Mouse (Mus musculus) ovary, adult 10 weeks (tissue): Measurements from ENCODE around the gene Tuba1c. TPM values are rescaled to one million over a fixed set of nuclear protein-coding genes. Genes with fewer than 3 reads are reported as not detected.

Source experiments
- polyA plus RNA-seq: library from polyadenylated mRNA; stranded (reverse); fragments of 350-450 nt; fragmentation: Illumina TruSeq; extraction: RNeasy Lipid Tissue Mini Kit (QIAGEN cat#74804); gene quantifications from one replicate; pipeline ENCODE4 v1.2.3, GENCODE M21; 2014

Gene Tuba1c
- 8.6 TPM for polyA plus RNA-seq

GRCm38 (mm10) chr15:99029619-99030584 lies at the start of gene Tuba1c:
TSS of gene Tuba1c (plus strand) at chr15:99029891.

GRCm38 (mm10) chr15:99055040-99055439 lies 25.3 kb downstream of the Tuba1c start, which contains the start of gene Prph:
TSS of gene Prph (plus strand) at chr15:99055174.

GRCm38 (mm10) chr15:99074019-99074599 lies 44.4 kb downstream of the Tuba1c start, which contains the start of gene Troap:
TSS of gene Troap (plus strand) at chr15:99074575.

GRCm38 (mm10) chr15:99087253-99088075 lies 57.8 kb downstream of the Tuba1c start, which contains the start of gene C1ql4:
TSS of gene C1ql4 (minus strand) at chr15:99087817.

Other genes starting within 250 kb of the Tuba1c start
- not detected for gene Wnt1, start 240.0 kb upstream of the Tuba1c start, polyA plus RNA-seq
- gene Ddn, start 220.4 kb upstream of the Tuba1c start, polyA plus RNA-seq, result not detected
- gene Prkag1, start 198.4 kb upstream of the Tuba1c start, polyA plus RNA-seq, result 29.2 TPM
- gene Kmt2d, start 158.7 kb upstream of the Tuba1c start, polyA plus RNA-seq, result 3.7 TPM
- gene Rhebl1, start 135.4 kb upstream of the Tuba1c start, polyA plus RNA-seq, result 2.3 TPM
- 4.8 TPM for gene Dhh, start 131.4 kb upstream of the Tuba1c start, polyA plus RNA-seq
- gene Lmbr1l, start 111.7 kb upstream of the Tuba1c start, polyA plus RNA-seq, result 2.1 TPM
- gene Tuba1b, start 95.3 kb upstream of the Tuba1c start, polyA plus RNA-seq, result 91.9 TPM
- not detected for gene Gm49450, start 76.3 kb upstream of the Tuba1c start, polyA plus RNA-seq
- 108 TPM for gene Tuba1a, start 76.2 kb upstream of the Tuba1c start, polyA plus RNA-seq
- not detected for gene Prph, start 25.3 kb downstream of the Tuba1c start, polyA plus RNA-seq
- gene Troap, start 44.7 kb downstream of the Tuba1c start, polyA plus RNA-seq, result 0.23 TPM
- gene C1ql4, start 57.9 kb downstream of the Tuba1c start, polyA plus RNA-seq, result not detected
- not detected for gene Dnajc22, start 63.3 kb downstream of the Tuba1c start, polyA plus RNA-seq
- 84.2 TPM for gene Spats2, start 96.0 kb downstream of the Tuba1c start, polyA plus RNA-seq
- gene Kcnh3, start 195.0 kb downstream of the Tuba1c start, polyA plus RNA-seq, result not detected
- gene Mcrs1, start 222.1 kb downstream of the Tuba1c start, polyA plus RNA-seq, result not detected